ENCODE assay signal across 11 mouse cellular contexts in the genomic region with DNA sequence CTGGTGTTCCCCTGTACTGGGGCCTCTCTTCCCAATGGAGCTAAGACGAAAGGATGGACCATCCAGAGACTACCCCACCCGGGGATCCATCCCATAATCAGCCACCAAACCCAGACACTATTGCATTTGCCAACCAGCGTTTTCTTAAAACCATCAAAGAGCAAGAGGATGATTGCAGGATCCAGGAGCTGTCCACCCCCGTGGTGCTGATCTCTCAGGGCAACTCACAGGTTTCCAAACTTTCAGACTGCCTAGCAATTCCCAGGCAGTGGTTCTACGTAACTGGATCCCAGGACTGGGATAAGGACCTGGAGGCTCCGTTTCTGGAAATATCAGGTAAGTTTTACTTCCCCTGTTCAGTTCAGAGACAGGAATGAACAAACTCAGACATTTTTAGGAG. TPM values are rescaled to one million over a fixed set of nuclear protein-coding genes. Genes with fewer than 3 reads are reported as not detected.
DNase-seq lines count a peak whose midpoint lies in the region; ATAC-seq and TF ChIP-seq lines count a peak whose summit lies in the region.
"Had no signal": no experiment of that assay in that cellular context is flagged by ENCODE, and none has a peak within 500 bp of the region (broad histone marks: within the 10 kb centered on the region; RNA-seq: fewer than 3 reads in every experiment).

No protein-coding gene starts in this region.

- H3K9ac ChIP-seq in forebrain, postnatal 0 days, result no peak overlapping the region

- no peak overlapping the region for H3K27ac ChIP-seq in thymus, adult 2 months (ENCODE audit: control insufficient read depth, insufficient read depth, low read length)
- H3K27ac ChIP-seq in forebrain, postnatal 0 days (ENCODE audit: low read depth, low read length), result no peak overlapping the region

- no peak for TF ChIP-seq POLR2A in thymus, adult 2 months (IDR thresholded peaks at IDR 0.05; ENCODE audit: control insufficient read depth, extremely low read depth, insufficient read depth, low read length, poor library complexity)

- intact Hi-C loops in heart, postnatal 36 days (cut with DNase I), result no loop called here

- no peaks in the 10 kb centered on the region for H3K27me3 ChIP-seq in thymus, adult 2 months (ENCODE audit: control insufficient read depth, insufficient read depth, low read length)
- no peaks in the 10 kb centered on the region; the same call in 1 of the 2 replicates for H3K27me3 ChIP-seq in forebrain, postnatal 0 days (ENCODE audit: insufficient read depth, low read length)

- ATAC-seq in monocyte, adult 5-6 weeks (replicated peaks; ENCODE audit: insufficient number of reproducible peaks, low FRiP score, low TSS enrichment, poor library complexity, severe bottlenecking), result no peak
- ATAC-seq in forebrain, postnatal 0 days, result no peak

- H3K9me3 ChIP-seq in forebrain, postnatal 0 days (ENCODE audit: low read length), result no peaks in the 10 kb centered on the region
- H3K9me3 ChIP-seq: megakaryocyte, embryonic 14.5 days had no signal

- H3K4me1 ChIP-seq in thymus, adult 2 months (replicated peaks; ENCODE audit: control insufficient read depth, insufficient read depth, low read length), result no peaks in the 10 kb centered on the region
- H3K4me1 ChIP-seq in forebrain, postnatal 0 days (ENCODE audit: insufficient read depth), result no peaks in the 10 kb centered on the region
- H3K4me1 ChIP-seq: megakaryocyte, embryonic 14.5 days had no signal

- no peak overlapping the region for H3K4me3 ChIP-seq in thymus, adult 2 months (ENCODE audit: control insufficient read depth, insufficient read depth, low read length)
- H3K4me3 ChIP-seq in forebrain, postnatal 0 days (ENCODE audit: low read depth, low read length), result no peak overlapping the region
- H3K4me3 ChIP-seq: megakaryocyte, embryonic 14.5 days had no signal

- no peak for TF ChIP-seq CTCF in thymus, adult 2 months (IDR thresholded peaks at IDR 0.05; ENCODE audit: borderline replicate concordance, control insufficient read depth, extremely low read depth, insufficient read depth, low read length, poor library complexity)
- no peak for TF ChIP-seq CTCF in forebrain, postnatal 0 days (IDR thresholded peaks at IDR 0.05; ENCODE audit: low read depth)

- WGBS in thymus, adult 2 months, result 29% methylated on average over 6 of the region's 6 CpGs
- 24% methylated on average over 6 of the region's 6 CpGs for WGBS in forebrain, postnatal 0 days

- H3K4me2 ChIP-seq in forebrain, postnatal 0 days (ENCODE audit: low read depth), result no peak overlapping the region

- peak; percentile 10 to 30 for DNase-seq in heart, postnatal 36 days
- no peak for DNase-seq in heart, adult 11 months
- peak; percentile 58 for DNase-seq in thymus, postnatal 4 days
- no peak for DNase-seq in thymus, adult 2 months
- DNase-seq in kidney, postnatal 10 days, result peak; percentile 82
- no peak for DNase-seq in cerebellum, adult 11-12 months
- no peak for DNase-seq in forebrain, postnatal 0 days

- H3K36me3 ChIP-seq in thymus, adult 2 months (ENCODE audit: control insufficient read depth, insufficient read depth, low read length), result no peaks in the 10 kb centered on the region
- H3K36me3 ChIP-seq in forebrain, postnatal 0 days (ENCODE audit: insufficient read depth), result no peaks in the 10 kb centered on the region

RNA-seq across cellular contexts. Expression of a gene that starts 5.7 kb away (rescaled TPM):
- total RNA-seq in heart, postnatal 36 days (2021), result not detected
- 0.01 TPM in 1 of 2 replicates, not detected in the other for polyA plus RNA-seq in thymus, adult 2 months (2012; rRNA removed)
- not detected in 3 replicates for total RNA-seq in monocyte, adult 5-6 weeks (2017)
- 23.4 and 27.1 TPM in 2 replicates for total RNA-seq in forebrain, postnatal 0 days (2014; rRNA removed)
- 2.1 and 3.2 TPM in 2 replicates for polyA plus RNA-seq in forebrain, postnatal 0 days (2015; fragmentation: Nextera tagmentation; extraction: Ambion mirVana)
- total RNA-seq: hematopoietic stem cell, adult 5-6 weeks had no signal
- polyA plus RNA-seq: stomach, embryonic 16.5 days had no signal

Comparison
In these comparisons a context has a peak if more than half of its experiments do, and no peak if none do; other contexts are left out.
1. DNase-seq: peak in heart, postnatal 36 days (2 of 2), thymus, postnatal 4 days (single experiment) and kidney, postnatal 10 days (single experiment); none in heart, adult 11 months (single experiment), thymus, adult 2 months (single experiment), cerebellum, adult 11-12 months (single experiment) and forebrain, postnatal 0 days (single experiment).
2. RNA of a gene that starts 5.7 kb away (total RNA-seq): 23.4 to 27.1 TPM in forebrain, postnatal 0 days; not detected in heart, postnatal 36 days and not detected in monocyte, adult 5-6 weeks; every median in the first group is over 10 times any median in the second.